Mouse (Mus musculus): ENCODE data around the gene Scpep1. TPM values are rescaled to one million over a fixed set of nuclear protein-coding genes. Genes with fewer than 3 reads are reported as not detected.
"Not testable (repeated sequence)": the region's sequence is repeated elsewhere in the genome, so short reads cannot be mapped to it uniquely, and the experiment has no call there.

Gene Scpep1
- 131 and 142 TPM in 2 replicates for polyA plus RNA-seq (2015; fragmentation: Nextera tagmentation; extraction: Ambion mirVana)

- peak within 1 kb of the TSS; percentile 32 for H3K9ac ChIP-seq
- H3K4me1 ChIP-seq (replicated peaks) = no peaks in the 10 kb centered on the region
- H3K9me3 ChIP-seq = no peaks in the 10 kb centered on the region
- peak within 1 kb of the TSS; percentile 58 for H3K4me2 ChIP-seq (replicated peaks)
- peak within 1 kb of the TSS; percentile 78 for H3K27ac ChIP-seq
- peak within 1 kb of the TSS; percentile 52 for H3K4me3 ChIP-seq (replicated peaks)
- no peaks in the 10 kb centered on the region for H3K36me3 ChIP-seq
- ATAC-seq = peak; percentile 99
- no peaks in the 10 kb centered on the region for H3K27me3 ChIP-seq (replicated peaks)
- WGBS = 3% methylated on average over 34 of the region's 34 CpGs
These were observed at the start of gene Scpep1 for GRCm38 (mm10) chr11:88955217-88955969. TSS of gene Scpep1 (minus strand) at chr11:88955465.

GRCm38 (mm10) chr11:89003726-89004125, 48.5 kb upstream of the Scpep1 start:
- Histone ChIP-seq H3K27me3 (replicated peaks) (no peaks in the 10 kb centered on the region), H3K4me1 (replicated peaks) (peaks cover 14% of the 10 kb centered on the region), H3K4me3 (replicated peaks) (no peak overlapping the region), H3K9ac (no peak overlapping the region), H3K36me3 (0 out of 2 replicates have a peak, but pooled peaks cover 7% of the 10 kb centered on the region), H3K27ac (no peak overlapping the region), H3K9me3 (no peaks in the 10 kb centered on the region), H3K4me2 (replicated peaks) (peak overlapping the region; percentile 44; the same call in 1 of the 2 replicates)
- WGBS = 71% methylated on average over 4 of the region's 4 CpGs
- no peak for ATAC-seq

GRCm38 (mm10) chr11:89003078-89003477, 47.8 kb upstream of the Scpep1 start:
- H3K9me3 ChIP-seq = no peaks in the 10 kb centered on the region
- 34% methylated on average over 6 of the region's 6 CpGs for WGBS
- no peak for ATAC-seq
- H3K36me3 ChIP-seq = 0 out of 2 replicates have a peak, but pooled peaks cover 7% of the 10 kb centered on the region
- no peaks in the 10 kb centered on the region for H3K27me3 ChIP-seq (replicated peaks)
- no peak overlapping the region for H3K9ac ChIP-seq
- H3K4me3 ChIP-seq (replicated peaks) = peak overlapping the region; percentile 12; the same call in 1 of the 2 replicates
- peaks cover 14% of the 10 kb centered on the region for H3K4me1 ChIP-seq (replicated peaks)
- no peak overlapping the region for H3K27ac ChIP-seq
- H3K4me2 ChIP-seq (replicated peaks) = peak overlapping the region; percentile 44

- Histone ChIP-seq H3K4me2 (replicated peaks) (peak overlapping the region; percentile 44), H3K27me3 (replicated peaks) (no peaks in the 10 kb centered on the region), H3K4me3 (replicated peaks) (peak overlapping the region; percentile 12; the same call in 1 of the 2 replicates), H3K4me1 (replicated peaks) (peaks cover 14% of the 10 kb centered on the region), H3K27ac (no peak overlapping the region), H3K9me3 (no peaks in the 10 kb centered on the region), H3K9ac (no peak overlapping the region), H3K36me3 (0 out of 2 replicates have a peak, but pooled peaks cover 7% of the 10 kb centered on the region)
- no peak for ATAC-seq
- 71% methylated on average over 5 of the region's 5 CpGs for WGBS
These were observed 47.4 kb upstream of the Scpep1 start for GRCm38 (mm10) chr11:89002621-89003020.

GRCm38 (mm10) chr11:89002068-89002467, 46.8 kb upstream of the Scpep1 start:
- H3K4me3 ChIP-seq (replicated peaks) = no peak overlapping the region
- peak overlapping the region; percentile 44; the same call in 1 of the 2 replicates for H3K4me2 ChIP-seq (replicated peaks)
- H3K9me3 ChIP-seq = no peaks in the 10 kb centered on the region
- H3K9ac ChIP-seq = no peak overlapping the region
- H3K4me1 ChIP-seq (replicated peaks) = peaks cover 14% of the 10 kb centered on the region
- H3K27ac ChIP-seq = no peak overlapping the region
- H3K27me3 ChIP-seq (replicated peaks) = no peaks in the 10 kb centered on the region
- 77% methylated on average over 5 of the region's 5 CpGs for WGBS
- H3K36me3 ChIP-seq = 0 out of 2 replicates have a peak, but pooled peaks cover 3% of the 10 kb centered on the region
- ATAC-seq = no peak

- H3K4me1 ChIP-seq (replicated peaks) = peaks cover 14% of the 10 kb centered on the region
- H3K27ac ChIP-seq = no peak overlapping the region
- WGBS = 93% methylated on average over 7 of the region's 7 CpGs
- no peak for ATAC-seq
- H3K36me3 ChIP-seq = 0 out of 2 replicates have a peak, but pooled peaks cover 2% of the 10 kb centered on the region
- H3K4me3 ChIP-seq (replicated peaks) = peak overlapping the region; percentile 7; the same call in 1 of the 2 replicates
- H3K4me2 ChIP-seq (replicated peaks) = peak overlapping the region; percentile 76
- no peaks in the 10 kb centered on the region for H3K27me3 ChIP-seq (replicated peaks)
- no peak overlapping the region for H3K9ac ChIP-seq
- H3K9me3 ChIP-seq = no peaks in the 10 kb centered on the region
These were observed 46.3 kb upstream of the Scpep1 start for GRCm38 (mm10) chr11:89001569-89001968.

GRCm38 (mm10) chr11:89000527-89000819, 45.2 kb upstream of the Scpep1 start:
- H3K4me3 ChIP-seq (replicated peaks) = peak overlapping the region; percentile 66
- peak overlapping the region; percentile 76; the same call in 1 of the 2 replicates for H3K27ac ChIP-seq
- ATAC-seq = no peak
- H3K4me1 ChIP-seq (replicated peaks) = peaks cover 22% of the 10 kb centered on the region
- no peaks in the 10 kb centered on the region for H3K9me3 ChIP-seq
- H3K4me2 ChIP-seq (replicated peaks) = peak overlapping the region; percentile 76
- no peaks in the 10 kb centered on the region for H3K27me3 ChIP-seq (replicated peaks)
- H3K36me3 ChIP-seq = no peaks in the 10 kb centered on the region
- peak overlapping the region; percentile 78 for H3K9ac ChIP-seq

GRCm38 (mm10) chr11:88999723-89000526, 44.7 kb upstream of the Scpep1 start:
- H3K4me3 ChIP-seq (replicated peaks) = peak overlapping the region; percentile 66

GRCm38 (mm10) chr11:88998974-88999722, 43.9 kb upstream of the Scpep1 start, which contains the start of gene Trim25:
TSS of gene Trim25 (plus strand) at chr11:88999376.
- peak within 1 kb of the TSS; percentile 78 for H3K9ac ChIP-seq
- peak within 1 kb of the TSS; percentile 66 for H3K4me3 ChIP-seq (replicated peaks)
- 1% methylated on average over 48 of the region's 48 CpGs for WGBS
- ATAC-seq = peak; percentile 93
- no peaks in the 10 kb centered on the region for H3K36me3 ChIP-seq
- peak within 1 kb of the TSS; percentile 76 for H3K4me2 ChIP-seq (replicated peaks)
- peak within 1 kb of the TSS; percentile 76 for H3K27ac ChIP-seq
- H3K9me3 ChIP-seq = no peaks in the 10 kb centered on the region
- H3K4me1 ChIP-seq (replicated peaks) = peaks cover 22% of the 10 kb centered on the region
- H3K27me3 ChIP-seq (replicated peaks) = no peaks in the 10 kb centered on the region

More at GRCm38 (mm10) chr11:88999723-89000526, 44.7 kb upstream of the Scpep1 start:
- peak; percentile 39 for ATAC-seq
- peaks cover 22% of the 10 kb centered on the region for H3K4me1 ChIP-seq (replicated peaks)
- no peaks in the 10 kb centered on the region for H3K27me3 ChIP-seq (replicated peaks)
- no peaks in the 10 kb centered on the region for H3K36me3 ChIP-seq
- 18% methylated on average over 33 of the region's 33 CpGs for WGBS
- no peaks in the 10 kb centered on the region for H3K9me3 ChIP-seq
- H3K27ac ChIP-seq = peak overlapping the region; percentile 76
- H3K4me2 ChIP-seq (replicated peaks) = peak overlapping the region; percentile 76
- H3K9ac ChIP-seq = peak overlapping the region; percentile 78

- Histone ChIP-seq H3K4me2 (replicated peaks) (no peak overlapping the region), H3K36me3 (no peaks in the 10 kb centered on the region), H3K27ac (no peak overlapping the region), H3K27me3 (replicated peaks) (no peaks in the 10 kb centered on the region), H3K9ac (no peak overlapping the region), H3K9me3 (no peaks in the 10 kb centered on the region), H3K4me1 (replicated peaks) (peaks cover 22% of the 10 kb centered on the region), H3K4me3 (replicated peaks) (no peak overlapping the region)
- 63% methylated on average over 1 of the region's 3 CpGs for WGBS
- ATAC-seq = no peak
These were observed 43.1 kb upstream of the Scpep1 start for GRCm38 (mm10) chr11:88998406-88998805.

- not testable (repeated sequence) for ATAC-seq; H3K27ac ChIP-seq; H3K4me2 ChIP-seq (replicated peaks); H3K9me3 ChIP-seq; H3K27me3 ChIP-seq (replicated peaks); H3K4me3 ChIP-seq (replicated peaks); H3K36me3 ChIP-seq; H3K9ac ChIP-seq
- WGBS = 88% methylated on average over 5 of the region's 5 CpGs
- H3K4me1 ChIP-seq (replicated peaks) = peaks cover 15% of the 10 kb centered on the region
These were observed 42.1 kb upstream of the Scpep1 start for GRCm38 (mm10) chr11:88997343-88997742.
